Mouse (Mus musculus) thymus, adult 2 months (tissue): ENCODE results near the gene Klhdc9. TPM values are rescaled to one million over a fixed set of nuclear protein-coding genes. Genes with fewer than 3 reads are reported as not detected.

Experiments
- DNase-seq: peaks from one replicate; pipeline ENCODE4 v3.0.0; 2021
- H3K27ac ChIP-seq: fragments of 200-500 bp; 2 replicates; pipeline ENCODE4 v1.5.1; 2012; ENCODE audit warnings: low read length, control low read depth; ENCODE audit not compliant: control insufficient read depth, insufficient read depth
- H3K27me3 ChIP-seq: fragments of 200-500 bp; 2 replicates; pipeline ENCODE4 v1.6.1; 2012; ENCODE audit warnings: mild to moderate bottlenecking, low read length, moderate library complexity, mixed read lengths; ENCODE audit not compliant: control insufficient read depth, insufficient read depth
- H3K36me3 ChIP-seq: fragments of 200-500 bp; 2 replicates; pipeline ENCODE4 v1.6.1; 2012; ENCODE audit warnings: mild to moderate bottlenecking, low read length, moderate library complexity; ENCODE audit not compliant: control insufficient read depth, insufficient read depth
- H3K4me1 ChIP-seq: fragments of 200-500 bp; replicated peaks from 2 replicates; pipeline ENCODE4 v1.6.1; 2012; ENCODE audit warnings: low read length; ENCODE audit not compliant: control insufficient read depth, insufficient read depth
- H3K4me3 ChIP-seq: fragments of 200-500 bp; 2 replicates; pipeline ENCODE4 v1.5.1; 2012; ENCODE audit warnings: mild to moderate bottlenecking, low read length, control low read depth, moderate library complexity; ENCODE audit not compliant: control insufficient read depth, insufficient read depth
- CTCF ChIP-seq: fragments of 200-500 bp; IDR thresholded peaks from 2 replicates; pipeline ENCODE4 v1.5.1; 2012; ENCODE audit warnings: mild to moderate bottlenecking, control low read depth, low read length, moderate library complexity, borderline replicate concordance; ENCODE audit not compliant: control insufficient read depth, poor library complexity, insufficient read depth; ENCODE audit errors: extremely low read depth
- POLR2A ChIP-seq: fragments of 200-500 bp; IDR thresholded peaks from 2 replicates; pipeline ENCODE4 v1.6.1; 2012; ENCODE audit warnings: mild to moderate bottlenecking, low read length, control low read depth, moderate library complexity; ENCODE audit not compliant: control insufficient read depth, poor library complexity, insufficient read depth; ENCODE audit errors: extremely low read depth
- WGBS: fragments of 180-500 bp; shearing (Covaris S2); methylation state at CpG from one replicate; pipeline ENCODE4 v1.1.7; 2018; 5-methylcytosine and 5-hydroxymethylcytosine counted together
- polyA plus RNA-seq: library from polyadenylated mRNA; depleted of rRNA; stranded (reverse); fragments of >200 nt; gene quantifications from 2 replicates; pipeline ENCODE4 v1.2.3, GENCODE M21; 2012; rRNA removed

The Klhdc9 gene
- polyA plus RNA-seq, 1 experiment: 0.39 TPM

DNA sequence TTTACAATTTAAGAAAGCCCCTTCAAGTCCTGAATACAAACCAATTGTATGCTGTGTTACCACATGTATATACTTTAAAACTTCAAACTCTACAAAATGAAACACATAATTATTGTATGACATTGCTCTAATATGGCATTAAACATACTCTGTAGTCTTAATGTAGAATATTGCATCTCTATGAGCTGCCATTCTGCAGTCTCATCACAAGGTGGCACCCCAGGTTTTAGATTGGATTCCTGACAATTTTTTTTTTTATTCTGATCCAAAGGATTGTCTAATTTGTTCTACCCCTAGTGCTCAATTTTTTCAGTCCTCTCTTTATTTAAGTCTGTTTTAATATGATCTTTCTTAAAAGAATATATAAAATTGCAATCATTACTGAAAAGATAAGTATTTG, 39.2 kb downstream of the Klhdc9 start:
- H3K4me3 ChIP-seq: no peak overlapping the region
- DNase-seq: peak; percentile 40
- no peak overlapping the region for H3K27ac ChIP-seq
- no peaks in the 10 kb centered on the region for H3K27me3 ChIP-seq
- H3K4me1 ChIP-seq: no peaks in the 10 kb centered on the region
- TF ChIP-seq POLR2A (no peak), CTCF (no peak)
- no peaks in the 10 kb centered on the region for H3K36me3 ChIP-seq

DNA sequence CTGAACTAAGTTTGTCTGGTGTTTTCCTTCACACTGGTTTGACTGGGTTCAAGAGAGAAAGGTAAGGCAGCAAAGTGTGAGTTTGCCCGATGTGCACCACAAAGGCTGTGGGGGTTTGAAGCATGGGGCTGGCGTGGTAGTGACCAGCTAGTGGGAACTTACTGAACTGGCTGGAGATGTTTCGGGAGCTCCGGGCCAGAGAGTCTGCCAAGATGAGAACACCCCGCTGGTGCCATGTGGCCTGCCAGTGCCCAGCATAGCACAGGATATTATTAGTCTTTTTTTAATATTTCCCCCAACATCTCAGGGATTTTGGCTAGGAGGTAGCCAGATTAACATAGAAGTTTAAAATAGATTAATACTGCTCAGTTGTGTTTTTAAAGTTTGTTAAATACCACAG, 40.4 kb downstream of the Klhdc9 start:
- Histone ChIP-seq H3K27ac (no peak overlapping the region), H3K27me3 (no peaks in the 10 kb centered on the region), H3K4me3 (no peak overlapping the region), H3K4me1 (no peaks in the 10 kb centered on the region), H3K36me3 (no peaks in the 10 kb centered on the region)
- 74% methylated on average over 5 of the region's 5 CpGs for WGBS
- TF ChIP-seq POLR2A (no peak), CTCF (no peak)
- no peak for DNase-seq

DNA sequence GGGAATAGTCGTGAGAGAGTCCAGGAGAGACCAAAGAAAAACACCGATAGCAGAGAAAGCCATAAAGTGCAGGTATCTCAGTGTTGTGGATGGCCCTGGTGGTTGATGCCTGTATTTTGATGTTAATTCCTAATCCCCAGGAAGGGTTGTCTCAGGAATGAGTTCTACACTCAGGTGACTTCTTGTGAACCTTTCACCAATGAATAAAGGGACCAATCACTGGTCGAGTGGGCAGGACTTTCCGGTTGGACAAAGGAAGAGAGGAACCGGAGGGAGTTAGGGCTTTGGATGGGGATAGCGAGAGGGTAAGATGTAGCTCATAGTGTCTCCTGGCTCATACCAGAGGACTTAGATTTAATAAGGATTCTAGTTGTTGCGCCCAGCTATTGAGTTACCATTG, 40.9 kb downstream of the Klhdc9 start:
- no peak for TF ChIP-seq CTCF
- no peak for TF ChIP-seq POLR2A
- no peaks in the 10 kb centered on the region for H3K27me3 ChIP-seq
- no peak overlapping the region for H3K4me3 ChIP-seq
- no peaks in the 10 kb centered on the region for H3K4me1 ChIP-seq
- H3K36me3 ChIP-seq: no peaks in the 10 kb centered on the region
- WGBS: 62% methylated on average over 7 of the region's 7 CpGs
- DNase-seq: no peak
- H3K27ac ChIP-seq: no peak overlapping the region

GRCm38 (mm10) chr1:171309321-171309720, 51.3 kb downstream of the Klhdc9 start:
- Histone ChIP-seq H3K27ac (no peak overlapping the region), H3K27me3 (no peaks in the 10 kb centered on the region), H3K4me3 (no peak overlapping the region), H3K4me1 (no peaks in the 10 kb centered on the region; the same call in 1 of the 2 replicates), H3K36me3 (no peaks in the 10 kb centered on the region)
- WGBS: 81% methylated on average over 2 of the region's 2 CpGs
- TF ChIP-seq POLR2A: no peak
- no peak for TF ChIP-seq CTCF
- DNase-seq: no peak

Other genes with a start within 250 kb of the Klhdc9 start
- gene Cfap126, start 246.9 kb downstream of the Klhdc9 start, polyA plus RNA-seq: 2.7 and 2.8 TPM in 2 replicates
- 191 and 231 TPM in 2 replicates for gene Sdhc, start 210.2 kb downstream of the Klhdc9 start, polyA plus RNA-seq
- gene Mpz, start 210.1 kb downstream of the Klhdc9 start, polyA plus RNA-seq: 1.1 and 7.4 TPM in 2 replicates
- gene Pcp4l1, start 164.5 kb downstream of the Klhdc9 start, polyA plus RNA-seq: 4.7 and 7.3 TPM in 2 replicates
- 0.08 and 0.43 TPM in 2 replicates for gene Nr1i3, start 146.8 kb downstream of the Klhdc9 start, polyA plus RNA-seq
- 34.7 and 34.9 TPM in 2 replicates for gene Tomm40l, start 138.3 kb downstream of the Klhdc9 start, polyA plus RNA-seq
- gene Apoa2, start 135.7 kb downstream of the Klhdc9 start, polyA plus RNA-seq: 1.8 and 49.4 TPM in 2 replicates
- 127 and 138 TPM in 2 replicates for gene Fcer1g, start 126.4 kb downstream of the Klhdc9 start, polyA plus RNA-seq
- gene Adamts4, start 110.4 kb downstream of the Klhdc9 start, polyA plus RNA-seq: 0.73 and 0.90 TPM in 2 replicates
- gene Ndufs2, start 109.4 kb downstream of the Klhdc9 start, polyA plus RNA-seq: 131 and 154 TPM in 2 replicates
- 97.0 and 98.9 TPM in 2 replicates for gene B4galt3, start 90.5 kb downstream of the Klhdc9 start, polyA plus RNA-seq
- 71.5 and 78.5 TPM in 2 replicates for gene Ppox, start 79.6 kb downstream of the Klhdc9 start, polyA plus RNA-seq
- gene Usp21, start 72.8 kb downstream of the Klhdc9 start, polyA plus RNA-seq: 77.0 and 79.1 TPM in 2 replicates
- 18.5 and 20.2 TPM in 2 replicates for gene Ufc1, start 65.8 kb downstream of the Klhdc9 start, polyA plus RNA-seq
- 60.8 and 61.5 TPM in 2 replicates for gene Dedd, start 31.7 kb downstream of the Klhdc9 start, polyA plus RNA-seq
- gene Nit1, start 15.2 kb downstream of the Klhdc9 start, polyA plus RNA-seq: 48.8 and 52.2 TPM in 2 replicates
- gene Pfdn2, start 15.1 kb downstream of the Klhdc9 start, polyA plus RNA-seq: 15.8 and 16.6 TPM in 2 replicates
- gene Nectin4, start 9.3 kb upstream of the Klhdc9 start, polyA plus RNA-seq: 2.7 and 3.5 TPM in 2 replicates
- gene Arhgap30, start 28.2 kb upstream of the Klhdc9 start, polyA plus RNA-seq: 128 and 141 TPM in 2 replicates
- 177 and 184 TPM in 2 replicates for gene Usf1, start 50.5 kb upstream of the Klhdc9 start, polyA plus RNA-seq
- 5.3 and 6.1 TPM in 2 replicates for gene Tstd1, start 58.1 kb upstream of the Klhdc9 start, polyA plus RNA-seq
- 17.7 and 18.6 TPM in 2 replicates for gene F11r, start 76.7 kb upstream of the Klhdc9 start, polyA plus RNA-seq
- gene Alyref2, start 142.7 kb upstream of the Klhdc9 start, polyA plus RNA-seq: 5.8 and 6.6 TPM in 2 replicates
- gene Itln1, start 174.5 kb upstream of the Klhdc9 start, polyA plus RNA-seq: 1.9 and 2.5 TPM in 2 replicates
- gene Cd244a, start 198.4 kb upstream of the Klhdc9 start, polyA plus RNA-seq: 1.8 and 1.9 TPM in 2 replicates
- 30.6 and 32.0 TPM in 2 replicates for gene Ly9, start 246.6 kb upstream of the Klhdc9 start, polyA plus RNA-seq